Mouse (Mus musculus): Measurements from ENCODE around the gene Cd8a. TPM values are rescaled to one million over a fixed set of nuclear protein-coding genes. Genes with fewer than 3 reads are reported as not detected.

Gene Cd8a
- polyA plus RNA-seq, 1 experiment from 2014 or later: not detected

GRCm38 (mm10) chr6:71341179-71341578 lies 32.0 kb upstream of the Cd8a start:
- no peaks in the 10 kb centered on the region for H3K9me3 ChIP-seq (replicated peaks)
- no peaks in the 10 kb centered on the region for H3K36me3 ChIP-seq
- ATAC-seq (ENCODE audit: insufficient number of reproducible peaks, low FRiP score): no peak
- H3K27ac ChIP-seq (ENCODE audit: poor library complexity, severe bottlenecking): no peak overlapping the region
- H3K27me3 ChIP-seq (replicated peaks): no peaks in the 10 kb centered on the region
- WGBS: 79% methylated on average over 9 of the region's 9 CpGs
- H3K9ac ChIP-seq: no peak overlapping the region
- no peaks in the 10 kb centered on the region for H3K4me1 ChIP-seq (replicated peaks)
- H3K4me2 ChIP-seq: no peak overlapping the region
- H3K4me3 ChIP-seq: no peak overlapping the region

GRCm38 (mm10) chr6:71348006-71348405 lies 25.2 kb upstream of the Cd8a start:
- Histone ChIP-seq H3K4me1 (replicated peaks) (no peaks in the 10 kb centered on the region), H3K36me3 (no peaks in the 10 kb centered on the region), H3K9me3 (replicated peaks) (peaks cover 11% of the 10 kb centered on the region), H3K4me3 (no peak overlapping the region), H3K27ac (ENCODE audit: poor library complexity, severe bottlenecking) (no peak overlapping the region), H3K27me3 (replicated peaks) (no peaks in the 10 kb centered on the region), H3K4me2 (no peak overlapping the region), H3K9ac (no peak overlapping the region)
- ATAC-seq (ENCODE audit: insufficient number of reproducible peaks, low FRiP score): no peak
- 90% methylated on average over 9 of the region's 9 CpGs for WGBS

- Histone ChIP-seq H3K27ac (ENCODE audit: poor library complexity, severe bottlenecking) (no peak overlapping the region), H3K9ac (no peak overlapping the region), H3K9me3 (replicated peaks) (peaks cover 11% of the 10 kb centered on the region), H3K4me3 (no peak overlapping the region), H3K4me2 (no peak overlapping the region), H3K36me3 (no peaks in the 10 kb centered on the region), H3K27me3 (replicated peaks) (no peaks in the 10 kb centered on the region), H3K4me1 (replicated peaks) (no peaks in the 10 kb centered on the region)
- 94% methylated on average over 3 of the region's 3 CpGs for WGBS
- ATAC-seq (ENCODE audit: insufficient number of reproducible peaks, low FRiP score): no peak
Observed at GRCm38 (mm10) chr6:71351201-71351600, 22.0 kb upstream of the Cd8a start.

GRCm38 (mm10) chr6:71352201-71352600 lies 21.0 kb upstream of the Cd8a start:
- 79% methylated on average over 6 of the region's 6 CpGs for WGBS
- H3K4me3 ChIP-seq: no peak overlapping the region
- H3K27ac ChIP-seq (ENCODE audit: poor library complexity, severe bottlenecking): no peak overlapping the region
- ATAC-seq (ENCODE audit: insufficient number of reproducible peaks, low FRiP score): no peak
- no peaks in the 10 kb centered on the region for H3K4me1 ChIP-seq (replicated peaks)
- no peaks in the 10 kb centered on the region for H3K27me3 ChIP-seq (replicated peaks)
- H3K9ac ChIP-seq: no peak overlapping the region
- peaks cover 11% of the 10 kb centered on the region for H3K9me3 ChIP-seq (replicated peaks)
- H3K4me2 ChIP-seq: no peak overlapping the region
- no peaks in the 10 kb centered on the region for H3K36me3 ChIP-seq

GRCm38 (mm10) chr6:71352866-71353427 lies 20.3 kb upstream of the Cd8a start:
- Histone ChIP-seq H3K9ac (no peak overlapping the region), H3K9me3 (replicated peaks) (peaks cover 5% of the 10 kb centered on the region), H3K27ac (ENCODE audit: poor library complexity, severe bottlenecking) (no peak overlapping the region), H3K4me2 (no peak overlapping the region), H3K4me1 (replicated peaks) (no peaks in the 10 kb centered on the region), H3K36me3 (no peaks in the 10 kb centered on the region), H3K4me3 (no peak overlapping the region), H3K27me3 (replicated peaks) (no peaks in the 10 kb centered on the region)
- 79% methylated on average over 10 of the region's 10 CpGs for WGBS
- no peak for ATAC-seq (ENCODE audit: insufficient number of reproducible peaks, low FRiP score)

- H3K36me3 ChIP-seq: no peaks in the 10 kb centered on the region
- no peaks in the 10 kb centered on the region for H3K4me1 ChIP-seq (replicated peaks)
- H3K27me3 ChIP-seq (replicated peaks): no peaks in the 10 kb centered on the region
- no peak overlapping the region for H3K27ac ChIP-seq (ENCODE audit: poor library complexity, severe bottlenecking)
- no peak for ATAC-seq (ENCODE audit: insufficient number of reproducible peaks, low FRiP score)
- no peaks in the 10 kb centered on the region for H3K9me3 ChIP-seq (replicated peaks)
- no peak overlapping the region for H3K9ac ChIP-seq
- 60% methylated on average over 2 of the region's 2 CpGs for WGBS
- no peak overlapping the region for H3K4me2 ChIP-seq
- H3K4me3 ChIP-seq: no peak overlapping the region
Observed at GRCm38 (mm10) chr6:71353722-71354121, 19.5 kb upstream of the Cd8a start.

GRCm38 (mm10) chr6:71357493-71357892 lies 15.7 kb upstream of the Cd8a start:
- no peak for ATAC-seq (ENCODE audit: insufficient number of reproducible peaks, low FRiP score)
- H3K27me3 ChIP-seq (replicated peaks): no peaks in the 10 kb centered on the region
- WGBS: 79% methylated on average over 7 of the region's 7 CpGs
- H3K36me3 ChIP-seq: no peaks in the 10 kb centered on the region
- H3K4me3 ChIP-seq: no peak overlapping the region
- H3K27ac ChIP-seq (ENCODE audit: poor library complexity, severe bottlenecking): no peak overlapping the region
- no peak overlapping the region for H3K9ac ChIP-seq
- H3K9me3 ChIP-seq (replicated peaks): no peaks in the 10 kb centered on the region
- H3K4me2 ChIP-seq: no peak overlapping the region
- H3K4me1 ChIP-seq (replicated peaks): peaks cover 7% of the 10 kb centered on the region

- Histone ChIP-seq H3K27ac (ENCODE audit: poor library complexity, severe bottlenecking) (no peak overlapping the region), H3K4me2 (no peak overlapping the region), H3K4me3 (no peak overlapping the region), H3K4me1 (replicated peaks) (peaks cover 7% of the 10 kb centered on the region), H3K27me3 (replicated peaks) (no peaks in the 10 kb centered on the region), H3K9ac (no peak overlapping the region), H3K9me3 (replicated peaks) (no peaks in the 10 kb centered on the region), H3K36me3 (no peaks in the 10 kb centered on the region)
- WGBS: 70% methylated on average over 4 of the region's 4 CpGs
- ATAC-seq (ENCODE audit: insufficient number of reproducible peaks, low FRiP score): no peak
Observed at GRCm38 (mm10) chr6:71360221-71360620, 13.0 kb upstream of the Cd8a start.

GRCm38 (mm10) chr6:71360751-71361150 lies 12.5 kb upstream of the Cd8a start:
- Histone ChIP-seq H3K9ac (no peak overlapping the region), H3K36me3 (no peaks in the 10 kb centered on the region), H3K4me1 (replicated peaks) (peaks cover 7% of the 10 kb centered on the region), H3K9me3 (replicated peaks) (no peaks in the 10 kb centered on the region), H3K4me3 (no peak overlapping the region), H3K4me2 (no peak overlapping the region), H3K27ac (ENCODE audit: poor library complexity, severe bottlenecking) (no peak overlapping the region), H3K27me3 (replicated peaks) (no peaks in the 10 kb centered on the region)
- ATAC-seq (ENCODE audit: insufficient number of reproducible peaks, low FRiP score): no peak
- 50% methylated on average over 5 of the region's 5 CpGs for WGBS

- no peak overlapping the region for H3K27ac ChIP-seq (ENCODE audit: poor library complexity, severe bottlenecking)
- ATAC-seq (ENCODE audit: insufficient number of reproducible peaks, low FRiP score): no peak
- H3K36me3 ChIP-seq: no peaks in the 10 kb centered on the region
- no peak overlapping the region for H3K4me3 ChIP-seq
- 69% methylated on average over 10 of the region's 10 CpGs for WGBS
- no peak overlapping the region for H3K9ac ChIP-seq
- no peaks in the 10 kb centered on the region for H3K9me3 ChIP-seq (replicated peaks)
- H3K4me2 ChIP-seq: no peak overlapping the region
- no peaks in the 10 kb centered on the region for H3K27me3 ChIP-seq (replicated peaks)
- peaks cover 7% of the 10 kb centered on the region for H3K4me1 ChIP-seq (replicated peaks)
Observed at GRCm38 (mm10) chr6:71361156-71361670, 12.0 kb upstream of the Cd8a start.

GRCm38 (mm10) chr6:71363995-71364394 lies 9.2 kb upstream of the Cd8a start:
- H3K4me1 ChIP-seq (replicated peaks): peaks cover 7% of the 10 kb centered on the region
- no peak overlapping the region for H3K9ac ChIP-seq
- H3K27ac ChIP-seq (ENCODE audit: poor library complexity, severe bottlenecking): no peak overlapping the region
- 65% methylated on average over 2 of the region's 2 CpGs for WGBS
- no peaks in the 10 kb centered on the region for H3K27me3 ChIP-seq (replicated peaks)
- no peak overlapping the region for H3K4me3 ChIP-seq
- no peak overlapping the region for H3K4me2 ChIP-seq
- H3K9me3 ChIP-seq (replicated peaks): no peaks in the 10 kb centered on the region
- no peak for ATAC-seq (ENCODE audit: insufficient number of reproducible peaks, low FRiP score)
- no peaks in the 10 kb centered on the region for H3K36me3 ChIP-seq

- WGBS: 84% methylated on average over 6 of the region's 6 CpGs
- H3K36me3 ChIP-seq: no peaks in the 10 kb centered on the region
- no peaks in the 10 kb centered on the region for H3K27me3 ChIP-seq (replicated peaks)
- H3K9me3 ChIP-seq (replicated peaks): no peaks in the 10 kb centered on the region
- H3K4me2 ChIP-seq: no peak overlapping the region
- H3K4me3 ChIP-seq: no peak overlapping the region
- H3K9ac ChIP-seq: no peak overlapping the region
- no peak for ATAC-seq (ENCODE audit: insufficient number of reproducible peaks, low FRiP score)
- no peaks in the 10 kb centered on the region for H3K4me1 ChIP-seq (replicated peaks)
- H3K27ac ChIP-seq (ENCODE audit: poor library complexity, severe bottlenecking): no peak overlapping the region
Observed at GRCm38 (mm10) chr6:71369416-71369815, 3.8 kb upstream of the Cd8a start.
